Mouse (Mus musculus) stomach, postnatal 0 days (tissue): Measurements from ENCODE around the gene Oxsr1.

Experiments used
- CTCF ChIP-seq: IDR thresholded peaks from 2 replicates; pipeline ENCODE4 v1.5.1; 2016; ENCODE audit warnings: antibody characterized with exemption, low read depth, mild to moderate bottlenecking, moderate library complexity
- EP300 ChIP-seq: optimal IDR thresholded peaks from 2 replicates; pipeline ENCODE3; 2016; ENCODE audit warnings: antibody characterized with exemption

DNA sequence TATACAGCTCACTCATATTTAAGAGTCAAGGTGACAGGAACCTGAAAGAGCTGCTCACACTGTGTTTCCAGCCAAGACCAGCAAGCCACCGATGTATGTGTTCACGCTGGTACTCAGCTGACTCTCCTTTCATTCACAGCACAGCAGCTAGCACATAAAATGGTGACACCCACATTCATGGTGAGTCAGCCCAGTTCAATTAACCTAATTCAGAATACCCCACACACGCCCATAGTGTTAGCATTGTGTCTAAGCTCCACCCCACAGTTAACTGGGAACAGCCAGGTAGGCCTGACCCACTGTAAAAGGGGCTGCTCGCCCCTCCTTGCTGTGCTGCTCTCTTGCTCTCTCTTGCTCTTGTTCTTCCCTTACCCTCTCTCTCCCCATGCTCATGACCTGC is 50.7 kb downstream of the Oxsr1 start:
- TF ChIP-seq CTCF: no peak
- no peak for TF ChIP-seq EP300
